Mouse (Mus musculus) adrenal gland, adult 18-20 months (tissue): ENCODE data around the gene Rps29. TPM values are rescaled to one million over a fixed set of nuclear protein-coding genes. Genes with fewer than 3 reads are reported as not detected.
A peak's percentile ranks its signal among the peaks of the same experiment; 100 is the strongest.

Source experiments
- DNase-seq, 2 experiments: peaks; one replicate each; pipeline ENCODE4 v3.0.0; 2021 to 2022; ENCODE audit warnings: low spot score in 2 of 2
- long read RNA-seq, 2 experiments: library from polyadenylated mRNA; stranded (forward); transcript quantifications; one replicate each; pipeline ENCODE4 v2.0.0; 2021
- total RNA-seq, 2 experiments: library from RNA; stranded (reverse); gene quantifications; 1 replicate in 1 of 2; 2 replicates in 1 of 2; pipeline ENCODE4 v1.2.3; 2021

The Rps29 gene
- 1,000 to 10,000 TPM; 1,279 to 1,338 TPM for total RNA-seq
- long read RNA-seq, experiment 1, transcript Rps29-201 (3 exons, 390 nt) = major isoform, 51 of 52 reads
- long read RNA-seq, experiment 1, partial matches to known transcripts = 1 of 52 reads
- long read RNA-seq, experiment 1, other reads (novel, unspliced or antisense) = 0 of 52 reads
- long read RNA-seq, experiment 2, transcript Rps29-201 (3 exons, 390 nt) = major isoform, 274 of 275 reads
- long read RNA-seq, experiment 2, partial matches to known transcripts = 1 of 275 reads
- long read RNA-seq, experiment 2, other reads (novel, unspliced or antisense) = 0 of 275 reads

GRCm38 (mm10) chr12:69158765-69159577 lies at the start of gene Rps29:
Rps29 (minus strand) TSS chr12:69159186.
- DNase-seq = peak; percentile 95 to 97

GRCm38 (mm10) chr12:69208520-69208919 lies 49.5 kb upstream of the Rps29 start:
- no peak for DNase-seq

GRCm38 (mm10) chr12:69207926-69208325 lies 48.9 kb upstream of the Rps29 start:
- DNase-seq = no peak

- DNase-seq = no peak
These were observed 48.4 kb upstream of the Rps29 start for GRCm38 (mm10) chr12:69207396-69207795.

- no peak for DNase-seq
These were observed 45.3 kb upstream of the Rps29 start, which contains the start of gene Gm49384 for GRCm38 (mm10) chr12:69204052-69204833. Gm49384 (minus strand) TSS chr12:69204267.

GRCm38 (mm10) chr12:69198985-69199384 lies 40.0 kb upstream of the Rps29 start:
- DNase-seq = no peak

- peak; percentile 61 to 74 for DNase-seq
These were observed 39.2 kb upstream of the Rps29 start, which contains the start of gene Dnaaf2 for GRCm38 (mm10) chr12:69198164-69198535. Dnaaf2 (minus strand) TSS chr12:69198429.

GRCm38 (mm10) chr12:69197378-69198163 lies 38.6 kb upstream of the Rps29 start:
- peak; percentile 56 to 63 for DNase-seq

GRCm38 (mm10) chr12:69196444-69197377 lies 37.7 kb upstream of the Rps29 start, which contains the start of gene Gm49383:
Gm49383 (minus strand) TSS chr12:69197104.
- peak; percentile 65 to 74 for DNase-seq

GRCm38 (mm10) chr12:69192637-69193036 lies 33.7 kb upstream of the Rps29 start:
- no peak for DNase-seq

GRCm38 (mm10) chr12:69191396-69191795 lies 32.4 kb upstream of the Rps29 start:
- DNase-seq = no peak

- no peak for DNase-seq
These were observed 31.5 kb upstream of the Rps29 start for GRCm38 (mm10) chr12:69190522-69190921.

- DNase-seq = no peak
These were observed 31.1 kb upstream of the Rps29 start for GRCm38 (mm10) chr12:69190074-69190473.

GRCm38 (mm10) chr12:69186811-69187471 lies 28.0 kb upstream of the Rps29 start:
- no peak for DNase-seq

- no peak for DNase-seq
These were observed 26.4 kb upstream of the Rps29 start for GRCm38 (mm10) chr12:69185371-69185770.

- DNase-seq = peak; percentile 58 to 67
These were observed 25.6 kb upstream of the Rps29 start for GRCm38 (mm10) chr12:69184342-69185295.

GRCm38 (mm10) chr12:69183583-69184308 lies 24.8 kb upstream of the Rps29 start, which contains the start of the genes Rpl36al and Mgat2:
Rpl36al (minus strand) TSS chr12:69184083.
Mgat2 (plus strand) TSS chr12:69184157.
- peak; percentile 97 to 99 for DNase-seq
